Mouse (Mus musculus) large intestine, adult 2 months (tissue): ENCODE data around the gene Xpa. TPM values are rescaled to one million over a fixed set of nuclear protein-coding genes. Genes with fewer than 3 reads are reported as not detected.
"Not testable (repeated sequence)": the region's sequence is repeated elsewhere in the genome, so short reads cannot be mapped to it uniquely, and the experiment has no call there.

Source experiments
- DNase-seq: peaks from one replicate; pipeline ENCODE4 v3.0.0-alpha.2; 2012; ENCODE audit warnings: low read depth, low spot score
- WGBS: fragments of 180-500 bp; shearing (Covaris S2); methylation state at CpG from one replicate; pipeline ENCODE4 v1.1.7; 2018; 5-methylcytosine and 5-hydroxymethylcytosine counted together
- polyA plus RNA-seq: library from polyadenylated mRNA; depleted of rRNA; stranded (reverse); fragments of >200 nt; gene quantifications from 2 replicates; pipeline ENCODE4 v1.2.3, GENCODE M21; 2012; rRNA removed

Xpa gene
- 8.7 and 15.8 TPM in 2 replicates for polyA plus RNA-seq

GRCm38 (mm10) chr4:46195781-46196487 is at the start of gene Xpa:
Gene Xpa (minus strand): TSS chr4:46196311.
- under 1% methylated on average over 70 of the region's 70 CpGs for WGBS
- peak; percentile 95 for DNase-seq

- no peak for DNase-seq
- 83% methylated on average over 3 of the region's 3 CpGs for WGBS
These were observed 39.8 kb upstream of the Xpa start for GRCm38 (mm10) chr4:46235871-46236270.

- WGBS, result 81% methylated on average over 5 of the region's 5 CpGs
- no peak for DNase-seq
These were observed 38.6 kb upstream of the Xpa start for GRCm38 (mm10) chr4:46234739-46235138.

GRCm38 (mm10) chr4:46226972-46227535 is 30.9 kb upstream of the Xpa start:
- WGBS, result 33% methylated on average over 19 of the region's 19 CpGs

GRCm38 (mm10) chr4:46221090-46221489 is 25.0 kb upstream of the Xpa start:
- WGBS, result 71% methylated on average over 3 of the region's 3 CpGs
- DNase-seq, result no peak

More at GRCm38 (mm10) chr4:46226972-46227535, 30.9 kb upstream of the Xpa start:
- no peak for DNase-seq

GRCm38 (mm10) chr4:46202562-46203126 is 6.5 kb upstream of the Xpa start:
- 9% methylated on average over 23 of the region's 23 CpGs for WGBS
- no peak for DNase-seq

- DNase-seq, result peak; percentile 57
- WGBS, result 4% methylated on average over 7 of the region's 7 CpGs
These were observed 5.9 kb upstream of the Xpa start for GRCm38 (mm10) chr4:46201834-46202561.

GRCm38 (mm10) chr4:46198064-46198463 is 2.0 kb upstream of the Xpa start:
- WGBS, result 55% methylated on average over 5 of the region's 5 CpGs
- DNase-seq, result no peak

GRCm38 (mm10) chr4:46196513-46196912 is 402 bp upstream of the Xpa start:
- WGBS, result 36% methylated on average over 6 of the region's 6 CpGs

GRCm38 (mm10) chr4:46192011-46192410 is 4.1 kb downstream of the Xpa start:
- not testable (repeated sequence) for DNase-seq

More at GRCm38 (mm10) chr4:46196513-46196912, 402 bp upstream of the Xpa start:
- DNase-seq, result no peak

- no peak for DNase-seq
- WGBS, result 62% methylated on average over 3 of the region's 3 CpGs
These were observed 9.6 kb downstream of the Xpa start for GRCm38 (mm10) chr4:46186466-46186865.

- WGBS, result 74% methylated on average over 9 of the region's 9 CpGs
- DNase-seq, result no peak
These were observed 10.2 kb downstream of the Xpa start for GRCm38 (mm10) chr4:46185890-46186289.

GRCm38 (mm10) chr4:46185423-46185822 is 10.7 kb downstream of the Xpa start:
- WGBS, result 47% methylated on average over 8 of the region's 8 CpGs
- DNase-seq, result no peak

GRCm38 (mm10) chr4:46182181-46182580 is 13.9 kb downstream of the Xpa start:
- DNase-seq, result no peak
- WGBS, result 78% methylated on average over 7 of the region's 7 CpGs

- WGBS, result 74% methylated on average over 6 of the region's 6 CpGs
- DNase-seq, result no peak
These were observed 14.9 kb downstream of the Xpa start for GRCm38 (mm10) chr4:46181168-46181567.

GRCm38 (mm10) chr4:46177496-46177895 is 18.6 kb downstream of the Xpa start:
- no peak for DNase-seq
- WGBS, result 87% methylated on average over 7 of the region's 7 CpGs

GRCm38 (mm10) chr4:46177018-46177417 is 19.1 kb downstream of the Xpa start:
- 61% methylated on average over 5 of the region's 5 CpGs for WGBS
- DNase-seq, result no peak

- no peak for DNase-seq
- WGBS, result 80% methylated on average over 4 of the region's 4 CpGs
These were observed 19.8 kb downstream of the Xpa start for GRCm38 (mm10) chr4:46176313-46176712.

- no peak for DNase-seq
- 48% methylated on average over 7 of the region's 7 CpGs for WGBS
These were observed 24.4 kb downstream of the Xpa start for GRCm38 (mm10) chr4:46171761-46172160.

GRCm38 (mm10) chr4:46165831-46166230 is 30.3 kb downstream of the Xpa start:
- WGBS, result 94% methylated on average over 5 of the region's 5 CpGs
- no peak for DNase-seq
